Mouse (Mus musculus) common myeloid progenitor, adult 5-6 weeks (primary cell): ENCODE data around the gene Rbm33. TPM values are rescaled to one million over a fixed set of nuclear protein-coding genes. Genes with fewer than 3 reads are reported as not detected.

Experiments used
- ATAC-seq: replicated peaks from 2 replicates; pipeline ENCODE4 v1.8.0; 2016; ENCODE audit warnings: low read depth, mild to moderate bottlenecking, moderate TSS enrichment, inconsistent platforms; ENCODE audit not compliant: poor library complexity, severe bottlenecking
- total RNA-seq: library from RNA; stranded (forward); fragments of 200-1000, 187-1606 nt; gene quantifications from 2 replicates; pipeline ENCODE4 v1.2.3, GENCODE M21; 2017

Rbm33 gene
- total RNA-seq, 1 experiment from 2014 or later, result 55.4 TPM

- no peak for ATAC-seq
Measured at GRCm38 (mm10) chr5:28399451-28400115, 82.7 kb downstream of the Rbm33 start.

- ATAC-seq, result no peak
Measured at GRCm38 (mm10) chr5:28402756-28403155, 85.8 kb downstream of the Rbm33 start.

- no peak for ATAC-seq
Measured at GRCm38 (mm10) chr5:28406662-28407061, 89.7 kb downstream of the Rbm33 start.

GRCm38 (mm10) chr5:28412006-28412685 lies 95.2 kb downstream of the Rbm33 start:
- no peak for ATAC-seq

- no peak for ATAC-seq
Measured at GRCm38 (mm10) chr5:28413533-28413932, 96.6 kb downstream of the Rbm33 start.

GRCm38 (mm10) chr5:28414076-28414475 lies 97.2 kb downstream of the Rbm33 start:
- no peak for ATAC-seq

- ATAC-seq, result no peak
Measured at GRCm38 (mm10) chr5:28416029-28416428, 99.1 kb downstream of the Rbm33 start.

GRCm38 (mm10) chr5:28418734-28419133 lies 101.8 kb downstream of the Rbm33 start:
- ATAC-seq, result no peak

GRCm38 (mm10) chr5:28419640-28420265 lies 102.8 kb downstream of the Rbm33 start:
- ATAC-seq, result no peak

- no peak for ATAC-seq
Measured at GRCm38 (mm10) chr5:28423781-28424180, 106.9 kb downstream of the Rbm33 start.

- no peak for ATAC-seq
Measured at GRCm38 (mm10) chr5:28425926-28426325, 109.0 kb downstream of the Rbm33 start.

- ATAC-seq, result no peak
Measured at GRCm38 (mm10) chr5:28450126-28450890, 133.4 kb downstream of the Rbm33 start.

GRCm38 (mm10) chr5:28451053-28451638 lies 134.2 kb downstream of the Rbm33 start:
- peak; percentile 63; the same call in 1 of the 2 replicates for ATAC-seq

- ATAC-seq, result no peak
Measured at GRCm38 (mm10) chr5:28453086-28453485, 136.2 kb downstream of the Rbm33 start.

GRCm38 (mm10) chr5:28453523-28453922 lies 136.6 kb downstream of the Rbm33 start:
- ATAC-seq, result no peak

GRCm38 (mm10) chr5:28454546-28454945 lies 137.6 kb downstream of the Rbm33 start:
- ATAC-seq, result no peak

GRCm38 (mm10) chr5:28455721-28456120 lies 138.8 kb downstream of the Rbm33 start:
- ATAC-seq, result no peak

- no peak for ATAC-seq
Measured at GRCm38 (mm10) chr5:28456366-28456765, 139.4 kb downstream of the Rbm33 start.

- ATAC-seq, result no peak
Measured at GRCm38 (mm10) chr5:28457921-28458641, 141.2 kb downstream of the Rbm33 start.
